Mouse (Mus musculus): ENCODE data around the gene S1pr1.

- TF ChIP-seq CTCF (conservative IDR thresholded peaks at IDR 0.05; ENCODE audit: low read length) (no peak), NANOG (IDR thresholded peaks at IDR 0.05; ENCODE audit: borderline replicate concordance, low read length) (no peak)
These were observed 45.6 kb downstream of the S1pr1 start for GRCm38 (mm10) chr3:115669230-115669629.

Data from E14TG2a.4 (cell line).